Mouse (Mus musculus): ENCODE data around the gene Pros1.

Pros1 gene

GRCm38 (mm10) chr16:62854191-62855068, at the start of gene Pros1:
TSS of gene Pros1 (plus strand) at chr16:62854307.
- DNase-seq (ENCODE audit: low spot score): peak; percentile 21

- DNase-seq (ENCODE audit: low spot score): no peak
These were observed 49.5 kb upstream of the Pros1 start for GRCm38 (mm10) chr16:62804621-62805020.

GRCm38 (mm10) chr16:62807249-62807979, 46.7 kb upstream of the Pros1 start:
- no peak for DNase-seq (ENCODE audit: low spot score)

GRCm38 (mm10) chr16:62810855-62811254, 43.3 kb upstream of the Pros1 start:
- DNase-seq (ENCODE audit: low spot score): no peak

GRCm38 (mm10) chr16:62813790-62814189, 40.3 kb upstream of the Pros1 start:
- DNase-seq (ENCODE audit: low spot score): no peak

GRCm38 (mm10) chr16:62814491-62814890, 39.6 kb upstream of the Pros1 start, which contains the start of gene Stx19:
TSS of gene Stx19 (plus strand) at chr16:62814676.
- DNase-seq (ENCODE audit: low spot score): no peak

- DNase-seq (ENCODE audit: low spot score): no peak
These were observed 31.6 kb upstream of the Pros1 start for GRCm38 (mm10) chr16:62822472-62822871.

- peak; percentile 18 for DNase-seq (ENCODE audit: low spot score)
These were observed 27.7 kb upstream of the Pros1 start for GRCm38 (mm10) chr16:62826156-62827001.

GRCm38 (mm10) chr16:62832027-62832426, 22.1 kb upstream of the Pros1 start:
- no peak for DNase-seq (ENCODE audit: low spot score)

GRCm38 (mm10) chr16:62832481-62832880, 21.6 kb upstream of the Pros1 start:
- peak; percentile 42 for DNase-seq (ENCODE audit: low spot score)

- DNase-seq (ENCODE audit: low spot score): no peak
These were observed 19.9 kb upstream of the Pros1 start for GRCm38 (mm10) chr16:62834016-62834735.

GRCm38 (mm10) chr16:62845341-62845740, 8.8 kb upstream of the Pros1 start:
- no peak for DNase-seq (ENCODE audit: low spot score)

- DNase-seq (ENCODE audit: low spot score): peak; percentile 95
These were observed 7.4 kb upstream of the Pros1 start, which contains the start of gene Arl13b for GRCm38 (mm10) chr16:62846498-62847312. TSS of gene Arl13b (minus strand) at chr16:62847040.

- peak; percentile 18 for DNase-seq (ENCODE audit: low spot score)
These were observed 1.4 kb upstream of the Pros1 start for GRCm38 (mm10) chr16:62852464-62853252.

GRCm38 (mm10) chr16:62853611-62854126, 438 bp upstream of the Pros1 start:
- no peak for DNase-seq (ENCODE audit: low spot score)

GRCm38 (mm10) chr16:62855385-62855784, 1.3 kb downstream of the Pros1 start:
- no peak for DNase-seq (ENCODE audit: low spot score)

GRCm38 (mm10) chr16:62856273-62856672, 2.2 kb downstream of the Pros1 start:
- DNase-seq (ENCODE audit: low spot score): no peak

- no peak for DNase-seq (ENCODE audit: low spot score)
These were observed 3.4 kb downstream of the Pros1 start for GRCm38 (mm10) chr16:62857498-62857897.

GRCm38 (mm10) chr16:62858018-62858417, 3.9 kb downstream of the Pros1 start:
- DNase-seq (ENCODE audit: low spot score): no peak
